Mouse (Mus musculus) cerebellum, adult 2 months (tissue): Measurements from ENCODE around the gene Unc119b.

ENCODE experiments used
- CTCF ChIP-seq: fragments of 200-500 bp; IDR thresholded peaks from 2 replicates; pipeline ENCODE4 v1.5.1; 2011; ENCODE audit warnings: low read depth, mild to moderate bottlenecking, control low read depth, low read length, moderate library complexity, borderline replicate concordance; ENCODE audit not compliant: insufficient read depth
- POLR2A ChIP-seq: fragments of 200-500 bp; IDR thresholded peaks from 2 replicates; pipeline ENCODE4 v1.6.1; 2011; ENCODE audit warnings: low read length, control low read depth, borderline replicate concordance; ENCODE audit not compliant: insufficient read depth

- TF ChIP-seq POLR2A, result no peak
- no peak for TF ChIP-seq CTCF
Observed at GRCm38 (mm10) chr5:115151457-115151856, 16.7 kb upstream of the Unc119b start.
